Mouse (Mus musculus) adrenal gland, postnatal 0 days (tissue): ENCODE results near the gene Doc2a. TPM values are rescaled to one million over a fixed set of nuclear protein-coding genes. Genes with fewer than 3 reads are reported as not detected.

Source experiments
- polyA plus RNA-seq: library from polyadenylated mRNA; unstranded; fragments of >200 nt; fragmentation: Nextera tagmentation; extraction: Ambion mirVana; gene quantifications from 2 replicates; pipeline ENCODE4 v1.2.1, GENCODE M21; 2015

The Doc2a gene
- 1.7 and 6.6 TPM in 2 replicates for polyA plus RNA-seq

DNA sequence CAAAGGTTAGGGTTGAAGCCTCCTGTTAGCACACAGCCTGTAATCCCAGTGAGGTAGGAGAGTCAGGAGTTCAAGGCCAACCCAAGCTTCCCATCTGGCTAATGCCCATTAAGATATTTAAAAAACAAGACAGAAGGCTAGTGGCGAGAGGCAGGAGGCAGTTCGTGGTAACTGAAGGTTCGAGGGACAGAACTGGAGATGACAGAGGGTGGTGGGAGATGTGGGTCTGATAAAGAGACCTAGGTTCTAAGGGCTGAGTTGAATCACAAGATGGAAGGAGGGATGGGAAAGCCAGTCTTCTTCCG lies at the start of gene Doc2a:
Doc2a (plus strand) TSS at position 301 of the 305 bp plus-strand sequence.

GRCm38 (mm10) chr7:126831539-126831938 lies 15.7 kb upstream of the Doc2a start, which contains the start of gene 4930451I11Rik:
TSS of gene 4930451I11Rik (minus strand) at chr7:126831639.

GRCm38 (mm10) chr7:126861429-126862130 lies 14.4 kb downstream of the Doc2a start, which contains the start of gene Hirip3:
TSS of gene Hirip3 (plus strand) at chr7:126861972.

DNA sequence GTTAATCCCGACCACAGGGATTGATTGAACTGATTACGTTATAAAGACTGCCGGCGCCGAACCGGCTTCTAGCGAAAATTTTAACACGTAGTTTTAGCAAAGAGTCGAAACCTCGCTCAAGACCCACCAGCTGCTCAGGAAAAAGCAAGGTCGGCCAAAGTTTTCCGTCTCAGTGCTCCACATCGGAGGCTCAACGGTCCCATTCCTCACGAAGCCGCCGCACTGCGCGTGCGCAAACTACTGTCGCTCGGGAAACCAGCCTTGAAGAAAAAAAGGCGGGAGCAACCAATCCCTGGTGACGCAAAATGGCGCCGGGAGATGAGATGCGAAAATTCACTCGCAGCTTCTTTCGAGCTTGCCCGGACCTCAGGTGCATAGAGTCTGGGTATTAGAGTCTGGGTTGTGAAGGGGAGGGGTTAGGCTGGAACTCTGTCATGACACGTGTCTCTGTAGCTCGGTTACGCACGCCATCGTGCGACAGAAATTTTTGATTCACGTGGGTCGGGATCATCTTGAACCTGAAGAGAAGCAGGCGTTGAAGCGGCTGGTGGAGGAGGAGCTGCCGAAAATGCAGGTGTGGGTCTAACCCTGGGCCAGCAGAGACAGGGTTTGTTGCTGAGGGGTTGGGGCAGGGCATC lies 15.1 kb downstream of the Doc2a start, which contains the start of gene Ino80e:
Ino80e (minus strand) TSS at position 231 of the 638 bp plus-strand sequence.

GRCm38 (mm10) chr7:126884286-126885164 lies 37.3 kb downstream of the Doc2a start, which contains the start of gene Taok2:
TSS of gene Taok2 (minus strand) at chr7:126884703.

Other genes with a start within 250 kb of the Doc2a start
- gene Nupr1, start 216.6 kb upstream of the Doc2a start, polyA plus RNA-seq: 25.1 and 37.7 TPM in 2 replicates
- gene Sgf29, start 198.1 kb upstream of the Doc2a start, polyA plus RNA-seq: 21.8 and 29.0 TPM in 2 replicates
- 41.3 and 56.5 TPM in 2 replicates for gene Sult1a1, start 171.0 kb upstream of the Doc2a start, polyA plus RNA-seq
- gene Bola2, start 152.0 kb upstream of the Doc2a start, polyA plus RNA-seq: 164 and 213 TPM in 2 replicates
- gene Slx1b, start 151.6 kb upstream of the Doc2a start, polyA plus RNA-seq: 7.1 and 8.3 TPM in 2 replicates
- gene Coro1a, start 139.6 kb upstream of the Doc2a start, polyA plus RNA-seq: 30.5 and 42.8 TPM in 2 replicates
- 85.9 and 91.2 TPM in 2 replicates for gene Mapk3, start 87.8 kb upstream of the Doc2a start, polyA plus RNA-seq
- 1.4 and 2.6 TPM in 2 replicates for gene Gdpd3, start 81.1 kb upstream of the Doc2a start, polyA plus RNA-seq
- gene Ypel3, start 70.5 kb upstream of the Doc2a start, polyA plus RNA-seq: 268 and 297 TPM in 2 replicates
- 0.07 and 0.25 TPM in 2 replicates for gene Tbx6, start 65.9 kb upstream of the Doc2a start, polyA plus RNA-seq
- gene Ppp4c, start 54.9 kb upstream of the Doc2a start, polyA plus RNA-seq: 149 and 172 TPM in 2 replicates
- gene Fam57b, start 49.7 kb upstream of the Doc2a start, polyA plus RNA-seq: 3.6 and 8.0 TPM in 2 replicates
- not detected in 2 replicates for gene 4930451I11Rik, start 15.8 kb upstream of the Doc2a start, polyA plus RNA-seq
- gene Hirip3, start 14.6 kb downstream of the Doc2a start, polyA plus RNA-seq: 7.6 and 11.4 TPM in 2 replicates
- gene Ino80e, start 15.0 kb downstream of the Doc2a start, polyA plus RNA-seq: 49.7 and 55.2 TPM in 2 replicates
- 17.9 and 23.1 TPM in 2 replicates for gene Taok2, start 37.3 kb downstream of the Doc2a start, polyA plus RNA-seq
- 50.5 and 58.1 TPM in 2 replicates for gene Tmem219, start 75.5 kb downstream of the Doc2a start, polyA plus RNA-seq
- 21.4 and 26.4 TPM in 2 replicates for gene Kctd13, start 81.5 kb downstream of the Doc2a start, polyA plus RNA-seq
- 1.0 and 1.3 TPM in 2 replicates for gene Asphd1, start 102.2 kb downstream of the Doc2a start, polyA plus RNA-seq
- gene Sez6l2, start 103.1 kb downstream of the Doc2a start, polyA plus RNA-seq: 35.6 and 92.1 TPM in 2 replicates
- 79.0 and 102 TPM in 2 replicates for gene Cdipt, start 128.5 kb downstream of the Doc2a start, polyA plus RNA-seq
- 3.6 and 5.2 TPM in 2 replicates for gene Cdiptos, start 128.7 kb downstream of the Doc2a start, polyA plus RNA-seq
- 30.4 and 57.1 TPM in 2 replicates for gene Mvp, start 167.2 kb downstream of the Doc2a start, polyA plus RNA-seq
- gene Pagr1b, start 169.1 kb downstream of the Doc2a start, polyA plus RNA-seq: 1.8 TPM in 1 of 2 replicates, not detected in the other
- gene Pagr1a, start 169.9 kb downstream of the Doc2a start, polyA plus RNA-seq: 34.5 and 46.8 TPM in 2 replicates
- gene Gm42742, start 173.7 kb downstream of the Doc2a start, polyA plus RNA-seq: 10.0 and 38.2 TPM in 2 replicates
- gene Prrt2, start 173.8 kb downstream of the Doc2a start, polyA plus RNA-seq: 6.6 and 10.5 TPM in 2 replicates
- 53.4 and 57.6 TPM in 2 replicates for gene Maz, start 179.6 kb downstream of the Doc2a start, polyA plus RNA-seq
- 23.5 and 31.1 TPM in 2 replicates for gene Kif22, start 195.1 kb downstream of the Doc2a start, polyA plus RNA-seq
- gene Zg16, start 239.9 kb downstream of the Doc2a start, polyA plus RNA-seq: 0.47 TPM in 1 of 2 replicates, not detected in the other
- 2.1 and 2.7 TPM in 2 replicates for gene AI467606, start 243.9 kb downstream of the Doc2a start, polyA plus RNA-seq